Mouse (Mus musculus) urinary bladder, postnatal 0 days (tissue): Measurements from ENCODE around the gene 1700024P04Rik. TPM values are rescaled to one million over a fixed set of nuclear protein-coding genes. Genes with fewer than 3 reads are reported as not detected.

ENCODE experiments used
- polyA plus RNA-seq: library from polyadenylated mRNA; unstranded; fragments of >200 nt; fragmentation: Nextera tagmentation; extraction: Ambion mirVana; gene quantifications from 2 replicates; pipeline ENCODE4 v1.2.1, GENCODE M21; 2015

The 1700024P04Rik gene
- not detected in 2 replicates for polyA plus RNA-seq

DNA sequence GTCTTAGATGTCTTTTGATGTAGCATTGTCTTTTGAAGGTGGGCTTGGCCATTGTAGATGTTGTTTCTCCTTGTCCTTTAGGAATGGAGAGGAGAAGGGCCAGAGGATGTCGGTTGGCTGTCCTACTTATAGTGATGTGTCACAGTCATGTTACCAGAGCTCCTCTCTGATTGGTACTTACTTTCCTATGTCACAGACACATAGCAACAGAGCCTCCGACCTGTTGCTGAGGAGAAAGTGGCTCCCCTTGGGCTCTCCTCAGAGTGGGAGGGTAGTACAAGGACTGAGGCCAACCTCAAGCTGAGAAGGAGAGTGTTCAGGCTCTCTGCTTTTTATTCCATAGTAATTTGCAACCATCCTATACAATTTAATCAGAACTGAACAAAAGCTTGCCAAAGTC lies at the start of gene 1700024P04Rik:
1700024P04Rik (minus strand) TSS at position 101 of the 400 bp plus-strand sequence.

Other genes starting within 250 kb of the 1700024P04Rik start
- 18.9 and 23.1 TPM in 2 replicates for gene Fcho2, start 169.1 kb downstream of the 1700024P04Rik start, polyA plus RNA-seq
- 22.2 and 24.4 TPM in 2 replicates for gene Tnpo1, start 58.2 kb downstream of the 1700024P04Rik start, polyA plus RNA-seq
- 0.44 and 0.47 TPM in 2 replicates for gene Zfp366, start 200.3 kb upstream of the 1700024P04Rik start, polyA plus RNA-seq